Mouse (Mus musculus) adrenal gland, adult (tissue): ENCODE measurements at regions not wholly inside any gene's neighbourhood (a gene's known extent, or its start where the extent isn't known, plus 50 kb on each side); places are given as distances from the start of the nearest gene placed in this dataset.
"Not testable (repeated sequence)": the region's sequence is repeated elsewhere in the genome, so short reads cannot be mapped to it uniquely, and the experiment has no call there.

ENCODE experiments used
- DNase-seq, 2 experiments: peaks; one replicate each; pipeline ENCODE4 v3.0.0; 2022 to 2023; ENCODE audit warnings: low spot score in 1 of 2; ENCODE audit not compliant: inconsistent age in 2 of 2

DNA sequence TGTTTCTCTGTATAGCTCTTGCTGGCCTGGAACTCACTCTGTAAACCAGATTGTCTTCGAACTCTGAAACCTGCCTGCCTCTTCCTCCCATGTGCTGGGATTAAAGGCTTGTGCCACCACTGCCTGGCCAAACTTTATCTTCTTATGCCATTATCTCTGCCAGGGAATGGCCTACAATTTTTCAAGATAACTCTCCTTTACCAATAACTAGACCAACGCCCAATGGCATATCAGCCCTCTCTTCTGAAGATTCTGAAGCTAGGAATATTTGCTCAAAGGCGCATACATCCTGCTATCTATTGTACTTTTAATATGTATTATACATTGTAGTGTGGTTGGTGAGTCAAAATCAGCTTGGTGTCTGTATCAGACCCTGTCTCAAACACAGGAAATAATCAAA is 235.4 kb upstream of the Cts3 start:
- not testable (repeated sequence) for DNase-seq

DNA sequence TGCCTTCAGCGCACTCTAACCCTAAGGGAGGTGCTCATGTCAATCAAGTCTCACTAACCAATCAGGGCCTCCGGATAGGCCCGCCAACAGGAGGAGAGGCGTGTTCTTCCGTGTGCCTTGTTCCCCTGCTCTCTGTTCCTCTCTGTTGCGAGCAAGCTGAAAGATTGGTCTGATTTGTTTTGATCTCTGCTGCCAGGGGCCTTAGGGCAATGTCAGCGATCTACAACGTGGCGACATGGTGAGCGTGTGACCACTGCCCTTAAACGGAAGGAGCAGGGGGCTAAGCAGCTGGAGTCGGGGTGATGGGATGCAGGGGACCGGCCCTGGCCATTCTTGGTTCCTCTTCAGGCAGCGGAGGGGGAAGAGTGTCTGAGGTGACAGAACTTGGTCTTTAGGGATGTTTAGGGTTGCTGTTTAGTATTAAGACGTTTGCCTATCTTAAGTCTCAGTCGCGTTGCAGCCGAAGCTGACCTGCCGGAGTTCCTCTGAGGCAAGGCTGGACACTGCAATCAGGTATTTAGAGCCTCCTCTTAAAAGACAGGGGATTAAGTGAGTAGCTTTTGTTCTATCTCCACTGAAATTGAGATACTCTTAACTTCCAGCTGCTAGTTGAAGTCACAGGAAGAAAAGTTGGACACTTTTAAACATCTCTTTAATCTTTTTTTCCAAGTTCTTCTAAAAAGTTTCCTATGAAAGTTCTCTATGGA is 234.4 kb upstream of the Cts3 start:
- peak; percentile 50 to 83 for DNase-seq

DNA sequence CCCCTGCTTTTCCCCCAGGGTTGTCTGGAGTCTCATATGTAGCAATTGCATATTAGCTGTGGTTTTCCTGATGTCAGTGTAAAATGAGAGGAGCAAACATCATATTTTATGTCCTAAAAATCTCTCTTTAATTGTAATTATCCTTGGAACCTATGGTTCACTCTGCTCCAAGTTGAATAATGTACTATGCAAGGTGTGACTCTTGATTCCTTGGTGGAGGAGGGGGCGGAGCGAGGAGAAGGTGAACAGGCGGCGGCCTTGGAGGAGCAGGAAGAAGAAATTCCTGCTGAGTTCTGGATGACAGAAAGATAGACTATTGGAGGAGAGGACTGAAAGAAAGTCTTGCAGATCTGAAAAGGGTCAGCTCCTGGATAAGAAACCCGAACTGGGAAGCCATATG is 233.8 kb upstream of the Cts3 start:
- not testable (repeated sequence) for DNase-seq

DNA sequence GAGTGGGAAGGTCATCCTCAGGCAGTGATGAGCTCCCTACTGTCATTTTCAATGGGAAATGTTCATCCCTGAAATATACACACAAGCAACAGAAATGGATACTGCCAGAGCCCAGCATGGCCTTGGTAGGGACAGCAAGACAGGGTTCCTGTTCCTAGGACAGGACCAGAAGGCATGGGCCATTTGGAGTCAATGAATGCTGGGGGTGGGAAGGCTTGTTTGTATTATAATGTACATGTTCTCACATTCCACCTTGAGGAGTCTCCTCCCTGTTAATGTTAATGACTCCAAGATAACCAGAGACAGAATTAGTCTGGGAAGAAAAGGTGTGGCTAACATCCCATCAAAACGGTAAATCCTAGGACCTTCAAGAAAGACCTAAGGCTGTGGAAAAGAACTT is 193.5 kb upstream of the Cts3 start:
- DNase-seq: not testable (repeated sequence)
